Mouse (Mus musculus) hindbrain, embryonic 10.5 days (tissue): ENCODE measurements around the gene Top3b. TPM values are rescaled to one million over a fixed set of nuclear protein-coding genes. Genes with fewer than 3 reads are reported as not detected.
"Not testable (repeated sequence)": the region's sequence is repeated elsewhere in the genome, so short reads cannot be mapped to it uniquely, and the experiment has no call there.

Source experiments
- DNase-seq: peaks from one replicate; pipeline ENCODE4 v3.0.0-alpha.2; 2017; ENCODE audit warnings: low spot score
- H3K27ac ChIP-seq: fragments of 300-500 bp; sonication (generic); 2 replicates; pipeline ENCODE4 v1.5.1; 2016; ENCODE audit warnings: mild to moderate bottlenecking, moderate library complexity
- H3K27me3 ChIP-seq: fragments of 300-500 bp; sonication (generic); 2 replicates; pipeline ENCODE4 v1.6.1; 2016; ENCODE audit warnings: mild to moderate bottlenecking; ENCODE audit not compliant: poor library complexity, insufficient read depth, severe bottlenecking
- H3K36me3 ChIP-seq: fragments of 300-500 bp; sonication (generic); 2 replicates; pipeline ENCODE4 v1.6.1; 2016; ENCODE audit warnings: mild to moderate bottlenecking, moderate library complexity
- H3K4me1 ChIP-seq: fragments of 300-500 bp; sonication (generic); replicated peaks from 2 replicates; pipeline ENCODE4 v1.6.1; 2016; ENCODE audit warnings: mild to moderate bottlenecking
- H3K4me3 ChIP-seq: fragments of 300-500 bp; sonication (generic); 2 replicates; pipeline ENCODE4 v1.5.1; 2016; ENCODE audit warnings: mild to moderate bottlenecking, moderate library complexity
- H3K9me3 ChIP-seq: fragments of 300-500 bp; sonication (generic); 2 replicates; pipeline ENCODE4 v1.6.1; 2016; ENCODE audit warnings: mild to moderate bottlenecking, moderate library complexity
- WGBS: fragments of 180-500 bp; shearing (Covaris S2); methylation state at CpG from one replicate; pipeline ENCODE4 v1.1.7; 2016; 5-methylcytosine and 5-hydroxymethylcytosine counted together
- polyA plus RNA-seq: library from polyadenylated mRNA; unstranded; fragments of >200 nt; fragmentation: Nextera tagmentation; extraction: Ambion mirVana; gene quantifications from 2 replicates; pipeline ENCODE4 v1.2.1, GENCODE M21; 2016

Top3b gene
- polyA plus RNA-seq, 1 experiment from 2014 or later: 70.2 TPM

DNA sequence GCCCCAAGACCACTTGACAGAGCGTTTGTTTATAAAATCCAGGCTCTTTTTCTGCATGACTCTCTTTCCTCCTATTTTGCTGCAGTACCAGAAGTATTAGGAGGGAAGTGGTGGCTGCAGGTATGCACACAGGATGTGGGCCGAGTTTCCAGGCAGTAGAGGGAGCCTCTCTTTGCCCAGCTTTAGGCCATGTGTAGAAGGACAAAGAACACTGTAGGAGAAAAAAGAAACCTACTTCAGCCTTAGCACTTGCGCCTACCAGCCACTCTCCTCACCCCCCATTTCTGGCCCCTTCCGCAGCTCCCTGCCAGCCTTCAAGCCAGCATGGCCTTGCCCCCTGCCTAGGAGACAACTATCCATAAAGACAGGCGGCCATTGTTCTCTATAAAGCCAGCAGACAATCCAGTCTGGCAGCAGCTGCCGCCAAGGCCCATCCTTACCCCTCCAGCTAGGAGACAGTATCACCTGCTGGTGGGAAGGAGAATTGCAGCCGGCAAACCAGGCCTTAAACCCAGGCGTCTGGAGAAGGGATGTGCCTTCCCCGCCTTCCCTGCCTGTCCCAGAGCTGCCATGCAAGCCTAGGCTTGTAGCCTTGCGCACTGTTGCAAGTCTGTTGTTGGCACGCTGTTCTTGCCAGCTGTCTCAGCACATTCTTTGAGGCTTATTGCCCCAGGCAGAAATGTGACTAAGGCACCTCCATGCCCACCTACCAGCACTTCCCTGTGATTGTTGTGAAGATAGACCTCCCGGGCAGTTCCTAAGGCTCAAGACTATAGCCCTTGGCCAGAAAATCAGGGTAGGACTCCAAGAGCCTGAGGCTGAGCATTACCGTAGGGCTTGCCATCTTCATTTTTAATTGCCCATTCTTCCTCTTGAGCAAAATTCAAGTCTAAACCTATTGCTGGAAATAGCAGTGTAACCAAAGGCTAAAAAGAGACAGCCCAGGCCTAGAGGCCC lies 41.4 kb downstream of the Top3b start:
- 34% methylated on average over 13 of the region's 13 CpGs for WGBS
- H3K9me3 ChIP-seq: no peaks in the 10 kb centered on the region
- H3K27me3 ChIP-seq: no peaks in the 10 kb centered on the region
- H3K27ac ChIP-seq: peak overlapping the region; percentile 90
- H3K4me3 ChIP-seq: no peak overlapping the region
- H3K36me3 ChIP-seq: peaks cover 92% of the 10 kb centered on the region
- peaks cover 13% of the 10 kb centered on the region for H3K4me1 ChIP-seq
- DNase-seq: peak; percentile 87

DNA sequence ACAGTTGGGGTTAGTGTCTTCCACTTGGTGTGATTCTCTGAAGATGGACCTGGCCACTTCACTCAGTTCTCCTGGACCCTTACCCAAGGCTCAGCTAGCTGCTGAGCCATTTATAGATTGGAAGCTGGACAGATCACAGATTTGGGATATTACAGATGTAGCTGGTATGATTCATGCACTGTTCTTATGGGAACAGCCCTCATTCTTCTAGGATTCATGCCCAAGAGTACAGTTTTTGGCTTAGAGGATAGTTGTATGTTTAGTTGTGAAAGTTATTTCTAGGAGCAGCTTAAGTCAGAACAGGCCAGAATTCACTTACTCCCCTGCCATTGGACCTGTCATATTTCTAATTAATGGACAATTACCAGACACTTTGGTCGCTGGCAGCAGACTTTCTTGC lies 42.9 kb downstream of the Top3b start:
- 86% methylated on average over 1 of the region's 1 CpGs for WGBS
- no peaks in the 10 kb centered on the region for H3K9me3 ChIP-seq
- no peak overlapping the region for H3K27ac ChIP-seq
- peaks cover 92% of the 10 kb centered on the region for H3K36me3 ChIP-seq
- H3K4me1 ChIP-seq: peaks cover 13% of the 10 kb centered on the region
- H3K27me3 ChIP-seq: no peaks in the 10 kb centered on the region
- DNase-seq: no peak
- H3K4me3 ChIP-seq: no peak overlapping the region

DNA sequence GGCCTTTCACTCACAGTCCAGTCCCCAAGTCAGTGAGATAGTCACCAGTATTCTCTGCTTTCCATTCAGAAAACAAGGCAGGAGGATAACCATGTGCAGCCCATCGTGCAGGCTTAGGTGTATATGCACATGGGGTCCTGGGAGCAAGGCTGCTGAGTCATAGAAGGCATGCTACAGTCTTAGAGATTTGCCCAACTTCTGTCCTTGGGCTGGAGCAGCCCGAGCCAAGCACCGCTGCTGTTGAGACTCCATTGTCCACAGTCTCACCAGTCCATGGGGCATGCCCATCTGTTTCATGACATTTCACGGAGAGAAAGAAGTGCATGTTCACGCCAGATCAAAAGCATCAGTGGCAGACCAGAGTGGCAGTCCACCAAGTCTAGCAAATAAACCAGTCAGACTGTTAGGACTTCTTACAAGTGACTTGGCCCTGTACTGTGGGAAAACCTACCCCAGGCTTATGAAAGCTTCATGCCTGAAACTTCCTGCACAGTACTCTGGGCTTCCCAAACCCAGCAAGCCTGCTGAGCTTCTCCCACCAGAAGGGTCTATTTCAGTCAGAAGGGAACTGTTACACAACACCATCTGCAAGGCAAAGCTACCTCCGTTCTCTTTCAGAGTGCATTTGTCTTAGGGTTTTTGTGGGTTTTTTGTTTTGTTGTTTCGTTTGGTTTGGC lies 48.0 kb downstream of the Top3b start:
- 95% methylated on average over 7 of the region's 7 CpGs for WGBS
- Histone ChIP-seq H3K27ac (no peak overlapping the region), H3K4me1 (no peaks in the 10 kb centered on the region), H3K27me3 (no peaks in the 10 kb centered on the region), H3K4me3 (no peak overlapping the region), H3K36me3 (peaks cover 97% of the 10 kb centered on the region), H3K9me3 (no peaks in the 10 kb centered on the region)
- DNase-seq: no peak

DNA sequence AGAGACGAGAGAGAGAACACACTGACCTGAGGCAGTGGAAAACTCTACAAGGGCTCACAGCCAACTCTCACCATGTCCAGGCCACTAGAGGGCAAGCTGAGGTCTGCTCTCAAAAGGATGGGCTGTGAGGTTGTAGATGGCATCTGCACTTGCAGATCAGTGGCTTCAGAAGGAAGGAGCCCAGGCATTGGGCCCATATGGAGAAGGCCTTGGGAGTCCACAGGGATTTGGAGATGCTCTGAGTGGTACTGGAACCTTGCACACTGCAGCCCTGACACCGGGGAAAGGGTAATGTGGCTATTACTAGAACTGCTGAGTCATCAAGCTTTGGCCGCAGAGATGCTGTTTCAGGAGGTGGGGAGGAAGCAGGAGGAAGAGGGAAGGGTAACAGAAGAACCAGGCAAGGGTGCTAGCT lies 50.5 kb downstream of the Top3b start:
- Histone ChIP-seq H3K27ac (no peak overlapping the region), H3K4me3 (no peak overlapping the region), H3K36me3 (peaks cover 93% of the 10 kb centered on the region), H3K4me1 (no peaks in the 10 kb centered on the region), H3K27me3 (no peaks in the 10 kb centered on the region), H3K9me3 (no peaks in the 10 kb centered on the region)
- WGBS: 75% methylated on average over 3 of the region's 3 CpGs
- DNase-seq: no peak

DNA sequence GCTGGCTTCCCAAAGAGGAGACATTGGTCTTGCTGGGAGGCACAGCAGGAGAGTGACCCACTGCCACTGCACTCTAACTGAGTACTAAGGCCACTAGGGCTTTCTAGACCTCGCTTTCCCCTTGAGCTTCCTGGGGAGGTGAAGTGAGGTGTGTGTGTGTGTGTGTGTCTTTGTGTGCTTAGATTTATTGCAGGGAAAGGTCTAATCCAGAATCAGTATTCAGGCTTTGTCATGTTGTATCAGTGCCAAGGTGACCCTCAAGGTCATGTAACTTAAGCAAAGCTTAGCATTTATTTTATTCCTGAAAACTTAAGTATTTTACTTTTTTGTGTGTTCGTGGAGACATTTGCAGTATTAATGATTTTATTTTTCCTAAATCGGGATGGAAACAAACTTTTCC lies 53.9 kb downstream of the Top3b start:
- DNase-seq: no peak
- no peak overlapping the region for H3K4me3 ChIP-seq
- WGBS: 93% methylated on average over 3 of the region's 3 CpGs
- no peaks in the 10 kb centered on the region for H3K9me3 ChIP-seq
- H3K27me3 ChIP-seq: no peaks in the 10 kb centered on the region
- peaks cover 67% of the 10 kb centered on the region for H3K36me3 ChIP-seq
- no peak overlapping the region for H3K27ac ChIP-seq
- no peaks in the 10 kb centered on the region for H3K4me1 ChIP-seq

DNA sequence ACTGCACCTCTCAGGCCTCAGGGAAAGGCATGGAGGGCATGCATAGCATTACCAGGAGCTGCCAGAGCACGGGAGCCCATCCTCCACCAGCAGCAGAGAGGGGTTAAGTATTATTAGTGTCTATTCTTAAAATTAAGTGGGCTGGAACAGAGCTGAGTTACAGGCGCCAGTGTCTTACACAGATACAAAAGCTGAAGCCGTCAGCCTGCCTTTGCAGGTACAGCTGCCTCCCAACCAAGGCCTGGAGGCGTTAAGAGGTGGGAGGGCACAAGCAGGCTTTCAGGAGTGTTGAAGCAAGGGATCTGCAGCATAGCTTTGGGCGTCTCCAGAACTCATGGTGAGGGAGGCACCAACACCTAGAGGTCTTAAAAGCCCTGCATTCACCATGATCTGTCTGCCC lies 56.0 kb downstream of the Top3b start:
- no peak for DNase-seq
- WGBS: 54% methylated on average over 5 of the region's 5 CpGs
- no peaks in the 10 kb centered on the region for H3K4me1 ChIP-seq
- no peaks in the 10 kb centered on the region for H3K27me3 ChIP-seq
- peaks cover 47% of the 10 kb centered on the region for H3K36me3 ChIP-seq
- H3K4me3 ChIP-seq: no peak overlapping the region
- H3K9me3 ChIP-seq: no peaks in the 10 kb centered on the region
- H3K27ac ChIP-seq: no peak overlapping the region

DNA sequence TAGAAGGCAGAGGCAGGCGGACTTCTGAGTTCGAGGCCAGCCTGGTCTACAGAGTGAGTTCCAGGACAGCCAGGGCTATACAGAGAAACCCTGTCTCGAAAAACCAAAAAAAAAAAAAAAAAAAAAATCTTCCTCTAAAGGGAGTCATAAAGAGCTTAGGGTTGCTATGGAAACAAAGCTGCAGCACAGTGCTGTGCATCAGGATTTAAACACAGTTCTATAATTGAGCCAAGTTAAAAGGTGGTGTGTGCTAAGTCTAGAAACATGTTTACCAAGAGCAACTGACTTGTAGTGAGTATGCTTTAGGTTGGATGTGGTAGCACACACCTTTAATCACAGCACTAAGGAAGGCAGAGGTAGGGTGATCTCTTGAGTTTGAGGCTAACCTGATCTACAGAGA lies 58.4 kb downstream of the Top3b start:
- not testable (repeated sequence) for H3K4me3 ChIP-seq, H3K4me1 ChIP-seq, H3K9me3 ChIP-seq, H3K27me3 ChIP-seq, DNase-seq, H3K27ac ChIP-seq
- 84% methylated on average over 3 of the region's 3 CpGs for WGBS
- peaks cover 25% of the 10 kb centered on the region for H3K36me3 ChIP-seq

DNA sequence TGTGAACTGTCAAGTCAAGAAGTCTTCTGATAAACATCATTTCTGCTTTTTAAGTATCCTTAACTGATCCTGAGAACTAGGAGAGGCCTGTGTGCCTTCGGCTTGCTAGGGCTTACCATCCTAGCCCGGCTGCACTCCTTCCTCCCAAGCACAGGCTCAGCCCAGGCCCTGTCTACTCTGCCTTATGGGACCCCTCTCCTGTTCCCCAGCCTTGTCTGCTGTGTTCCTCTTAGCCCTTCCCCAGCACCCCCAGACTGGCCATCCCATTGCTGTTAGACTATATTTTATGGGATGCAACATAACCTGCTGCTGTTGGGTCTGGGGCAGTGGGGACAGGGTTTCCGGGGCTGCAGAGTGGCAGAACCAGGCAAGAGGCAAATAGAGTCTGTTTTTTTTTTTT lies 59.8 kb downstream of the Top3b start:
- peaks cover 13% of the 10 kb centered on the region for H3K36me3 ChIP-seq
- DNase-seq: no peak
- no peaks in the 10 kb centered on the region for H3K4me1 ChIP-seq
- 93% methylated on average over 3 of the region's 3 CpGs for WGBS
- H3K27me3 ChIP-seq: no peaks in the 10 kb centered on the region
- peaks cover 8% of the 10 kb centered on the region; the same call in 1 of the 2 replicates for H3K9me3 ChIP-seq
- H3K27ac ChIP-seq: no peak overlapping the region
- no peak overlapping the region for H3K4me3 ChIP-seq

DNA sequence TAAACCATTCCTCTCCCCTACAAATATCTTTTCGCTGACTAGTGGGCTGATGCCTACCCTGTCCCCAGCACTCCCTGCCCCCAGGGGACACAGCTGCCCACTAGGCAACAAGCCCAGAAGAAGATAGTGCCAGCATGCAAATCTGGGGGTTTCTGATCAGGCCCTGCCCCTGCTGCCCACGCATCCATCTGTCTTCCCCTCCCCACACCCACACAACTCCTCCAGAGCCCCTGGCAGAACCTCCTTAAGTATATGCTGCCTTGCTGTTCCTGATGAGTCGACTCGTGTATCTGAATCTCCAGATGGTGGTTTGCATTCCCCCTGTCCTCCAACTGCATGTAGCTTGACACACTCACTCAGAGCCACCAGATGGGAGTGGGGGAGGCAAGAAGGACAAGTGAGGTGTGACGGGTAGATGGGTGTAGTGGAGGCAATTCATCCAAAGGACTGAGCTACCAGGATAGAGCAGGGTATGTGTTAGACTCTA lies 60.3 kb downstream of the Top3b start:
- Histone ChIP-seq H3K27me3 (no peaks in the 10 kb centered on the region), H3K4me3 (no peak overlapping the region), H3K27ac (no peak overlapping the region), H3K9me3 (peaks cover 8% of the 10 kb centered on the region; the same call in 1 of the 2 replicates), H3K36me3 (peaks cover 8% of the 10 kb centered on the region), H3K4me1 (no peaks in the 10 kb centered on the region)
- 70% methylated on average over 5 of the region's 5 CpGs for WGBS
- no peak for DNase-seq

DNA sequence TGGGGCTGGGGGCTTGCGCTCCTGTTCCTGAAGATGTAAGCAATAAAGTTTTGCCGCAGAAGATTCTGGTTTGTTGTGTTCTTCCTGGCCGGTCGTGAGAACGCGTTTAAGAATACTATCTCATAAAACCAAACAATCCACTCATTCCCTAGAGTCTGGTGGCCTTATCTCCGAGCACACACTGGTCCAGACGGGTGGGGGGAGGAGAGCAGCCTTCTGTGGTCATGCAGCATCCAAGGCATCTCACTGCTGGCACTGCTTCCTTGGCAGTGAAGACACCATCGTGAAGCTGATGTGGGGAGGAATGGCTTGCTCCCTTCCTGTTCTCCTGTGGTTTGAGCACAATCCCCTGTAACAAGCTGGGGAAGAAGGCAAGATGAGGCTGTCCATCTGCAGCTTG lies 69.0 kb downstream of the Top3b start:
- DNase-seq: no peak
- WGBS: 92% methylated on average over 9 of the region's 9 CpGs
- H3K27me3 ChIP-seq: no peaks in the 10 kb centered on the region
- H3K4me1 ChIP-seq: no peaks in the 10 kb centered on the region
- H3K27ac ChIP-seq: no peak overlapping the region
- peaks cover 9% of the 10 kb centered on the region; the same call in 1 of the 2 replicates for H3K9me3 ChIP-seq
- H3K4me3 ChIP-seq: no peak overlapping the region
- no peaks in the 10 kb centered on the region for H3K36me3 ChIP-seq

DNA sequence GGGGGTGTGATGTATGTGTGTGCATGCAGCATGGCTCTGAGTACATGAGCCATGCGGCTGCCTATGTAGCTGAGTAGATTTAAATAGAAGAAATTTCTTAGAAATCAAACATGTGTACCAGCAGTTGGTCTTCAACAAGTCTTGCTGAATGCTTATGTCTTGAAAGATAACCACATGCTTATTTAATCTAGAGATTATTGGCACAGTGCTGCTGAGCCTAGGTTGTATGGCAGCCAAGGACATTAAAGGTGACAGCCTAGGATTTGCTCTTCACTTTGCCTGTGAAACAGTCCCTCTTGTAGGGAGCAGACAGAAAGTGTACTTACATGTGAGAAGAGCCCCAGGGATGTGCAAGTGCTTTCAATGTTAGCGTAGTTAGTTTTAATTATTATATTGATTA lies 70.5 kb downstream of the Top3b start:
- H3K9me3 ChIP-seq: peaks cover 9% of the 10 kb centered on the region; the same call in 1 of the 2 replicates
- H3K4me1 ChIP-seq: no peaks in the 10 kb centered on the region
- H3K27ac ChIP-seq: no peak overlapping the region
- no peak for DNase-seq
- H3K36me3 ChIP-seq: no peaks in the 10 kb centered on the region
- WGBS: 97% methylated on average over 2 of the region's 2 CpGs
- H3K4me3 ChIP-seq: no peak overlapping the region
- no peaks in the 10 kb centered on the region for H3K27me3 ChIP-seq
